Mouse (Mus musculus): ENCODE data around the gene Lifr.

Lifr gene

DNA sequence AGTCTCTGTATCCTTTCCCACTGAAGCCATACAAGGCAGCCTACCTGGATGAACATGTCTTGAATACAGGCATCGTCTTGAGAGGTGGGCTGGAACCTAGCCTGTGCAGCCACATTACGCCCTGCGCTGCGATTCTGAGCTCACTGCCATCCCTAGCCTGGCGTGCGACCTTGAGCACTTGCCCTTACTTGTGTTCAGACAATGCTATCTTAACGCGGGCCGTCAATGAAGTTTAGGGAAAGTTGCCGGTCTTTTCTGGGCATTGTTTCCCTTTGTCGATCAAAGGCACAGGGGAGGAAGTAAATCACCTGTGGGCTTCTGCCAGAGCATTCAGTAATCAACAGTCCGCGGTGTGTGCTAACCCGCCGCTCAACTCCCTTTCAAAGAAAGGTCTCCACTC, 8.6 kb upstream of the Lifr start:
- no peak for DNase-seq

DNA sequence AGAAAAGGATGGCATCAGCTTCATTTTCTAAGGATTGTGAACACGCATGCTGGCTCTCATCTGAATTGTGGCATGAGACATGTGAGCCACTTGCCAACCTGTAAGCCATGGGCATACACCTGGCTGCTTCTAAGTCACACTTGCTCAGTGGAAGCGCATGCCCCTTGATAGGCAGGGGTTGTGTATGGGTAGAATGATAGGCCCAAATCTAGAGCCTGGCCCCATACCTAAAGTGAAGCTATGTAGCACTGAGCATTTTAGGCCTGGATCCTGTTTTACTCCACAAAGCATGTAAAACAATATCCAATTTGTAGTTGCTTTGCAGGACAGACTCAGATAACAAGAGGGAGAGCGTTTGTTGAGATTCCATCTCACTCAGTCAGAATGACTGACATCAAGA, 7.5 kb upstream of the Lifr start:
- no peak for DNase-seq

DNA sequence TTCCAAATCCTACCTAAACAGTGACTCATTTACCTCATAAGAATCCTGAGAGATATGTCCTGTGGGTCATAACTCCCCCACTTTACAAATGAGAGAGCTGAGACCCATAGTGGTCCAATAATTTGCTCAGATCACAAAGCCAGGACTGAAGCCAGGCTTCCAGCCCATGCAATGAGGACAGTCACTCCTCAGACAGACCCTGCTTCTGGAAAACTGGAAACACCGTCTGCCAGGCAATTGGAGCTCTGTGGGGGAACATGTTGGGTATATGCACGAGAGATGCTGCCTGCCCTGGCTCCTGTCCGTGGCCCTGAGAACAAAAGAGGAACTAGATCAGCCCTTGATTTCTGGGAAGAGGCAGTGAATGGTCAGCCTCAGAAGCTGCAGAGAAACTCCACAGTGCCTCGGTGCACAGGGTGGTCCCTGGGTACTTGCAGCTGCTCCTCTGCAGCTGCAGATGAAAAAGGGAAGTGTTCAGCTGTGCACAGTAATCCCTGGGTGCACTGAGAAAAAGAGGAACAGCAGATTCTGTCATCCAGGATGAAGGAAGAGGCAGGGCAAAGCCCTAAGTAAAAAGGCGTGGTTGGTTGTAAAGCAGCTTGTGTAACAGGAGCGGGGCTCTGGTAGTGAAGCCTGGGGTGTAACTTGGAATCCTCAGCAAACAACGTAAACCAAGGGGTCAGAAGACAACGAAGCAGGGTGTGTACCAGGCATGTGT, 5.5 kb upstream of the Lifr start:
- no peak for DNase-seq

DNA sequence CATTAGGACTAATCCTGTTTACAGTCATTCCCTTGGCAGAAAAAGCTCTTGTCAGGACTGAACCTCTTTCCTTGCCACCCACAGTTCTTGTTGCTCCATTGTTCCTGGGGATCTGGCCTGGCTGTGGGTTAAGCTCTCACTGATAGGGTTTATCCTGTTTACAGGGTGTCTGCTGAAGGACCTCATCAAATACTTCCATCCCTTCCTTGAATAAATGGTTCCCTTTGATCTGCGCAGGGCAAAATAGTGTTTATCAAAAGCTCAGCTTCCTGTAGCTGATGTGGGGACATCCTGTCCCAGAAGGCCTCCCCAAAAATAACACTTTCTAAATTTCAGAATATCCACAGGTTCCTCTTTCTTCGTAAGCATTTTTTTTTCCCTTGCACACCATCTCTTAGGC, 1.7 kb upstream of the Lifr start:
- DNase-seq: no peak

DNA sequence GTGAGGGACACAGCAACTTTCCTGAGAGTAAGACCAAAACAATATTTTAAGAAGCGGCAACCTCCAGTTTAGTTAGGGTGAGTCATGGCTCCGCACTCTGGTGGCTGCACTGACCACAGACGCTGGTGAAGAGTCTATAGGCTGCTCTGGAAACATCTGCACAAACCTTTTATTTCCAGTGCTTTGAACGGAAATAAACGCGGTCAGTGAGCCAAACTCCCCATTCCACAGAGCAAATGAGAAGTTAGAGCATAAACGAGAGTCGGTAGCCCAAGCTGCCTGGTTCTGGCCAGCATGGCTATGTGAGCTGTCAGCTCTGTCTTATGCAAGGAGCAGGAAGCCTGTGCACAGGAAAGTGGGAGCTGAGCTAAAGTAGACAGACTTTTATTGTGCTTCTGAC, 1.9 kb downstream of the Lifr start:
- DNase-seq: peak; percentile 22 to 39

DNA sequence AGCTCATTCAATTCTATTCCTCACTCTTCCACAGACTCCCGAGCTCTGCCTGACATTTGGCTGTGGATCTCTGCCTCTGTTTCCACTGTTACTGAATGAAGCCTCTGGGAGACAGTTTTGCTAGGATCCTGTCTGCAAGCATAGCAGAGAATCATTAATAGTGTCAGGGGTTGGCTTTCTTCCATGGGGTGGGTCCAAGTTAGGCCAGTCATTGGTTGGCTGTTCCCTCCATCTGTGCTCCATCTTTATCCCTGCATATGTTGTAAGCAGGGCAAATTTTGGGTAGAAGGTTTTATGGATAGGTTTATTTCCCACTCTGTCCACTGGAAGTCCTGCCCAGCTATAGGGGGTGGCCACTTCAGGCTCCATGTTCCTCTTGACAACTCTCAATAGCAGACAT, 9.0 kb downstream of the Lifr start:
- DNase-seq: no peak

DNA sequence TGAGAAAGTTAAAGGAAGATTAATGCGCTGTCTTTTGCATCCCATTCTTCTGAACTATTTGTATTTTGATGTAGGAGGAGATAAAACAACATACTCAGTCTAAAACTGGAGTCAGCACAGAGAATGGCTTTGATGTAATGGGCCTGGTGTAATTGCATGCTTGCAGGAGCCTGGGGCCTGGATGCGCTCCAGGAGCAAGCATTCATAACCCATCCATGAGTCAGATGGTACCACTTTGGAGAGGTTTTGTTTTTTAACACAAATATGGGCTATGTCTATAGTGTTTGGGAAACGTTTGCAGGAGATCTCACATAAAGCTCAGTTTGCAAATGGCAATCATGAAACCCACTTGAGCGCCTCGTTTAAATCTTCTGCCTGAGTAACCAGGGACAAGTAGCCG, 9.8 kb downstream of the Lifr start:
- DNase-seq: no peak

DNA sequence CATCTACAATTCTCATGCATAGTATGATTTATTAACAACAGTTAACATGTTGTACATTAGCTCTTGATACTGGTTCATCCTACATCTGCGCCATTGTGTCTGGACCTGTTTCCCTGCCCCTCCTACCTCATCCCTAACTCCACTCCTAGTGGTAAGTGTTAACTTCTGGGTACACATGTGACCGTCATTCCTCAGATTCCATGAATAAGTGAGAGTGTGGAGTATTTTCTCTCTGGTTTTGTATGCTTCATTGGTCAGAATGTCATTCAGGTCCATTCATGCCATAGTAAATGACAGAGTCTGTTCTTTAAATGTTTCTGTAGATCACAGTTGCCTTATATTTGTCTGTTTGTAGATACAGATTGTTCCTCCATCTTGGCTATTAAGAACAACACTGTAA, 12.6 kb downstream of the Lifr start:
- DNase-seq: no peak

DNA sequence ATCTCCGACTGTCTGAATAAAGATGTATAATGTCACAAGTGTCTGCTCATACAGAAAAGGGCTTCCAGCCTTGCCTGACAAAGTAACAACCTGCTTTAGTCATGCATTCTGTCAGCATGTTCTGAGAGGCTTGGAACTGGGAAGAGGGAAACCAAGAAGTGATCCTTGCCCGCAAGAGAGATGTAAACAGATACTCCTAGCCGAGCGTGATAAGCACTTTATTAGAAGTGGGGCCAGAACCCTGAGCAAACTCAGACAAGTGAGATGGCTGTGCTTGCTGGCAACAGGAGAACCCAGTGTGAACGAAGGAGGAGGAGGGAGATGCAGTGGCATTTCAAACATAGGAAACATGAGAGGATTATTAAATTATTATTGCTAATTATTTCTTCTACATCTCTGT, 14.8 kb downstream of the Lifr start:
- DNase-seq: no peak

DNA sequence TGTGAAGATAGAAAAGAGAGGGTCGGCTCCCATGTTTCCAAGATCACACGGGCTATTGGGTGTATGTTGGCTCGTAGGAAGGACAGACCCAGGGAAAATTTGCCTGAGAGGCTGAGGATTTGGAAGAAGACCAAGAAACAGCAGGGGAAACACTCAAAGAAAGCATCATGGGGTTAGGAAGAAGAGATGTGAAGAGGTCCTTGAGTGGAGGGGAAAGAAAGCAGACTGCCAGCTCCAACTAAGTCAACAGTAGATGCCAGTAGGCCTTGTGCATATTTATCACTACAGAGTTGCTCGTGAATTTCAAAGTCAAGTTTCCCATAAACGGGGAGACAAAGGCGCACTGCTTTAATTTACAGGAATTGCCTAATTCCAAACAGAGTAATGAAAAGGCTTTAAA, 17.7 kb downstream of the Lifr start:
- no peak for DNase-seq

DNA sequence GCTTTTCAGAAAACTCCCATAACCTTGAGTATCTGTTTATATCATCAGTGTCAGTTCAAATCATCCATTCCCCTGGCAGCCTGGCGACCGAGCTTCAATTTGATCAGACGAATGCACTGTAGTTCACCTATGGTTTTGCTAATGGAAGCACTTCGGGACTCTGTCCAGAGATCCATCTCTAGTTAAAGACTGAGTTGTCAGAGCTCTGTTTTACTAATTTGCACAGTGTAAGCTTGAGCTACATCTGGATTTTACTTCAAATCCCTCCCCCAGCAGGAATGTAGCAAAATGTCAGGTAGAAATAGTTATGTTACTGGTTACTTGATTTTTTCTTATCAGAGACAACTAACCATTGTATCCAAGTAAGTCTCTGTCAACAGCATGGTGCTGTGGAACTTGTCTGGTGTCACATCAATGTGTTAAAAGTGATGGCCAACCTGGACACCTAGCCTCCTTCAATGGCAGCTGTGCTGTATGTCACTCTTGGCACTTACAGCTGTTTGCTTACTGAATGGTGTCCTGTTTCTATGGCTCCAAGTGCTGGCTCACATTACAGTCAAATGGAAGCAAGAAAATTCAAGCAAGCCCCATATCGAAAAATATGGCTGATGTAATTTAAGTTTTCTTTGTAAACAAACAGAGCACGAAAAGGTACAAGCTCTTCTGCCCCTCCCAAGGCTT, 22.0 kb downstream of the Lifr start:
- DNase-seq: no peak

DNA sequence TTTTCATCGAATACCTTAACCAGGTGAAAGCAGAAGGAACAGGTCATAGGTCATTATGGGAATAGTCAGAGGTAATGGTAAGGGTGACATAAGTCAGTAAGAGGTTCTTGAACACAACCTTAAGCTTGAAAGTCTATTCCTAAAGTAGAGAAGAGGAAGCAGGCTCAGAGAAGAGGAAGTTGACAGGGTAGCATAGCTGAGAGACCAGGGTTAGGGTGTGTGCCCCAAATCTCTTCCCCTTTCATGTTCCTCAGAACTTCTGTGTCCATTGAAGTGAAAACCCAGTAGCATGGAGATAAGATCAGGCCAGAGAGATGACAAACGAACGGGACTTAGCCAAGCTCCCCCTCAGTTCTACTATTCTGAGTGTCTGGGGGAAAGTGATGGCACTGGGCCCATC, 23.5 kb downstream of the Lifr start:
- no peak for DNase-seq

DNA sequence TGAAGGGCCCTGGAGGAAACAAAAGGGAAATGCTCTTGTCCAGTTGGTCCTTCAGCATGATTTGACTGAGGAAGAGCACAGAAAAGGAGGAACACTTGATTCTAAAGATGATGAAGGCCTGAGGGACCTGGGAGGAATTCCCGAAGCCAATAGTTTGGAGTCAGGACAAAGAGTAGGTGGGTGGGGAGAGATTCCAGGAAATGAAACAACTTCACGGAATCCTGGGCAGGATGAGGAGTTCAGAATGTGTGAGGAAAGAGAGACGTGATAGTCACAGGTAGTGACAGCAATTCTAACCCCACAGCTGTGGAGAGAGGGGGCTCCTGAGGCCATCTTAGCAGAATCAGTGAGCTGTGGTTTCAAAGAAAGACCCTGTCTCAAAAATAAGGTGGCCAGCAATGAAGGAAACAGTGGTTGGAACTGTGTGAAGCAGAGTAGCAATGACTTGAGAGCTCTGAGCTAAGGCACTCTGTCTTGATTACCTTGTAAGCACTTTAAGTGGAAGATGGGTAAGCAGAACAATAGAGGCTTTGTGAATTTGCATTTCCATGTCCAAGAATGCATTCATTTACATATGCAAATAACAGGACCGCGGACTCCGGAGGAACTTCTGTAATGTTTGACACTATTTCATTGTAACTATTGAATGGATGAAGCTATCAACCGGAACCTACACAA, 25.1 kb downstream of the Lifr start:
- no peak for DNase-seq

DNA sequence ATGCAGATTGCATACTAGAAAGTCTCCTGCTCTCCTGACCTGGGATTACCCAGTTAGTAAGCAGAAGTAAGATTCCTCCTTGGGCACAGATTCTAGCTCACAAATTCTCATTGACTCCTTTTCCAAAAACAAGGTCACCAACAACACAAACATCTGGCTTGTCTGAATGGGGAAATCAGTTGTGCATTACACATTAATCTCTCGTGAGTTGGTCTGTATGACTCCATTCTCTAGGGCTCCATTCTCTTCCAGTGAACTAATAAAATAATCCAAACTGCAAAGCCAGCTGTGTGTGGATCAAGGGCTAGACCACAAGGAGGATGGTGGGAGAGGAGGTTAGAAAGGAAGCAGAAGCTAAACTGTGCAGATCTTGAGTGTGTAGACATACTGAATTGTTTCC, 25.8 kb downstream of the Lifr start:
- DNase-seq: no peak

DNA sequence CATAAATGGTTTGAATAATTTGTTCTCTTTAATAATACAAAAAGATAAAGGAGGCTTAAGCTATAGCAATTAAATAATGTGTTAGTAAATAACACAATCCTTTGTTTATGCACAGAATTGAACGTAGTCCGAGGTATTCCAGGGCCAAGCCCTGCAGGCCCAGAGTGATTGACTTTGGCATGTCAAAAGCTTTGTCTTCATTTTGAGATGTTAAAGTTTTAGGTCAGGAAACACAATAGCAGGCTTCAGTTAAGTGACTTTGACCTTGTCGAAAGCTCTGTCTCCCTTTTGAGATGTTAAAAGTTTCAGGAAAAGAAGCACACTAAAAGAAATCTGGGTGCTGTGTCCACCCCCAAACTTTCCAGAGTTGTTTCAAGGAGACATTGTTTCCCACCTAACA, 26.3 kb downstream of the Lifr start:
- DNase-seq: no peak

DNA sequence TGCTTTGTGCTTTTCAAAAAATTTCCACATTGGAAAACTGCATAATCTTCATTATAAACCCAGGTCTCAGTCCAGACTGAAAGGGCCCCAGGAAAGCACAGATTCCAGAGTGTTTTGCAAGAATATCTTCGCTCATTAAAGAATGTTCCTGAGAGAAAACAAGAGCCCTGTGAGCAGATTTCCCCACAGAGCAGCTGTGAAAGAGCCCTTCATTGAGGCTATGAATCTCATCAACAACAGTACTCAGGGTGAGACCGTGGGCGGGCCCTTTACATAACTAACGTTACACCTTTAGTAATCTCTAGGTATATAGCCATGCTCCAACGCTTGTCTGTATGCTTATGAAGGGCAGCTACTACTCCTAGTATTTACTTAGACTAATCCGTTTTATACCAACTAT, 27.5 kb downstream of the Lifr start:
- no peak for DNase-seq

DNA sequence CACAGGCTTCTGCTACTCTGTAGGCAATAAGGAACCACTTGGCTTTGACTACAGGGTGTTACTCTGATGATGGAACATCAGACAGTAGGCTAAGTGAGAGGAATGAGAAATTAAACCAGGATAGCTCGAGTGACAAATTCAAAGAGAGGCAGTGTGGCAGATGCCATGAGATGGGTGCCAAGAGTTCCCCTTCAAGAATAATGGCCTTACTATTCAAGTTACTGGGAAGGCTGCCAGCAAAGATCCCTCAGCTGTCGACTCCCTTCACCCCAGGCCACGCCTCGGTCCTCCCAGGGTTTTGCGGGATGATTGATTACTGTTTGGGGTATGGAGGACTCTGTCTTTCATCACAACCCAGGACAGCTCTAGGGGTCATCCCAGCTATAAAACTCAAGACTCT, 28.4 kb downstream of the Lifr start:
- DNase-seq: peak in 1 of 2 experiments; percentile 32

DNA sequence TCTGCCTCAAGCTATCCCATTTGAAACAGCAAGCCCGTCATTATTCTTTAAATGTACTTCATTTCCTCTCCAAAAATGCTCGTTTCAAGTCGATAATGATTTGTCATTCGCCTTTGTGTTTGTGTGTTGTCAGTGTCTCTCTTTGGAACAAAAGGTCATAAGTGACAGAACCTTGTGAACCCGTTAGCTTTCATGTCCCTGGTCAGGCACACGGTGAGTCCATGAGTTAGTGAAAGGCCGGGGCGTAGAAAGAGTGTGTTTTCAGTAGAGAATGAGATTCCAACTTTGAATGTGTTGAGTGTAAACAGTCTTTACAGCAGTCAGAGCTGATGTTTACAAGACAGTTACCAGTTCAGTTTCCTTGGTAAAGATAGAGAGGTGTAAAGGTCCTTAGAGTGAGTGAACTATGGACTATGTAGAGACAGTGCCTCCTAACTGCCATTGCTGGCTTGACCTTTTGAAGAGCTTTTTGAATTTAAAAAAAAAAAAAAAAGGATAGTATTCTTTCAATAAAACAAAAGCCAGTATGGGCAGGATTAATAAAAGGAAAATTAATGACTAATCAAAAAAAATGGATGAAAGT, 29.6 kb downstream of the Lifr start:
- DNase-seq: no peak

DNA sequence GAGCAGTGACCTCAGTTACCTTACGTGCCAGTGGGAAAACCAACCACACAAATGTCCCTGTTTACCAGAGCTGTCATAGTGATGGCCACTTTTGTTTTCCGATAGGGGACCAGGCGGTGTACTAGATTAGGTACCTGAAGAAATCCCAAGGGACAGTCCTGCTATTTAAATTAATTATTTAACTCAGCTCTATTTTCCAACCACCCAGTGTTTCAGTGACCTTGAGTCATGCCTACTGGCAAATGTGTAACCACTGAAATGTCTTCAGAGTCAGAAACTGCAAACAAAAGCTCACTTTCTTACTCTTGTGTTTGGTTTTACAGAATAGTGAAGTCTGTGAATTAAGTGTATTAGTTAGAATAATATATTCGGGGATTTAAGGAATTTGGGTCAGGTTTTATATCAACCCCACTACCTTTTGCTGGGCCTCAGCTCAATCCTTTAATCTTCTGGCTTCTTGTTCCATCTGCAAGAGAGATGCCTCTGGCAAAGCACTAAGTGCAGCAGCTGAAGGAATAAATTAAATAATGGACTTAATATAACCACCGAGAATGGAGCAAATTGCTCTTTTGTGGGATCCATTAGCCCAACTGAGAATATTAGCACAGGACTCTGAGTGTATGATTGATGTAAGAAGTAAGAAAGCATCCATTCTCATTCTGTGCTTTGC, 33.5 kb downstream of the Lifr start:
- no peak for DNase-seq

DNA sequence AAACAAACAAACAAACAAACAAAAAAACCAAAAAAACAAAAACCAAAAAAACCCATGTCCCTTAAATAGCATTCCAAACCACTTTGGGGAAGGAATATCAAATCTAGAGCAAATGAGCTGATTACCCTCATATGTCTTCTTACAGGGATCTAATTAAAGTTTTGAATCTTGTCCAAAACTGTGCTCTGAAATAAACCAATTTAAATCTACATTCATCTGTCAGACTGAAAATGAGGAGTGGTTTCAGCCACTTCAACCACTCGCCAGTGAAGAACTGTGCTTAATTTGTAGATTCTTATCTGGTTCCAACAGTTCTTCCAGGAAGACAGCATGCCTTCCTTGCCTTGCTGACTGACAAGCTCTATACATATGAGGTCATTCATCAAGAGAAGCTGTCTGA, 35.8 kb downstream of the Lifr start:
- DNase-seq: no peak

DNA sequence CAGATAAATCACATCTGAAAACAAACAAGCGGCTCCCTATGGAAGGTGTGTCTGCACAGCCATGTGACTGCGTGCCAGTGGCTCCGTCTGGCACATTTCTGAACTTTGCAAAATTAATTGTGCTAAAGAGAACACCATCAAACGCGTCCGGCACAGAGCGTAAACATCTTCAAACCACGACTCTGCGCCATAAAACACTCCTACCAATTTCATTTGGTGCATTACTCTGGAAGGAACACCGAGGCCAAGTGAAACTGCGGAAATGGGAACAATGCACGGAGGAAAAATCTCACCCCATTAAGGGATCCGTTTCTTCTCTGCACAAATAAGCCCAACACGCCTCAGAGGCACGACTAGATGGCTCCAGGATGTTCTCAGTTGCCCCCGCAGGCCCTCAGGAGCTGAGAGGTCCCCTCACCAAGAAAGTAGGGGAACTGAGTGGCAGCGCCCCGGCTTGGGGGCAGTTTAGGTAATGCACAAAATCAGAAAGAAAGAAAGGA, 38.3 kb downstream of the Lifr start:
- no peak for DNase-seq

DNA sequence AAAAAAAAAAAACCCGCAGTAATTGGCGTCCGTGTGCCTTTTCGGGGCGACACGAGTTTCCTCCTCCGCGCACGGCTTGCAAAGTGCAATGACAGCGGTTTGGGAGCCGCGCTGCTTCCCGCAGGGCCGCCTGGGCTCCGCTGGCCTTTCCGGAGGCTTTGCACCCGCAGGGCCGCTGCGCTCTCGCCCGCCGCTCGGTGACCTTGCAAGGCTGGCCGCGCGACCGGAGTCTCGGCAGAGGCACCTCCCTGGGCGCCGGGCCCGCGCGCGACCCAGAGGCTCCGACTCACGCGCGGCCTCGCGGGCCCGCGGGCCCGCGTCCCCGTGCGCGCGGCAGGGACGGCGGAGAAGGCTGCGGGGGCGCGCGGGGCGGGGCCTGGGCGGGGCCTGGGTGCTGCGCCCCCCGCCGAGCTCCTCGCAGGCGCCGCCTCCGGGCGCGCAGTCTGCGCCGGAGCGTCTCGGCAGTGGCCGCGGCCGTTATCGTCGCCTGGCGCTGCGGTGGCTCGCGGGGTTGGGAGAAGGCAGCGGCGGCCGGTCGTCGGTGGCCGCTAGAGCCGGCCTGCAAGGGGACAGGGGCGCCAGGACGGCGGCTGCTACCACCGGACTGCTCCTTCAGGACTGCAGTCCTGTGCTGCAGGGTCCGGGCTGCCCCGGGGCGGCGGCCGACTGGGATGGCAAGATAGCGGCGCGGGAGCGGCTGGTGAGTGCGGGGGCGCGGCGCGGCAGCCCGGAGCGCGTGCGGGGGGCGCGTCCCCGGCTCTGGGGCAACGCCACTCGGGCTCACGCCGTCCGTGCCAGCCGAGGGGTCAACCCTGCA, 38.9 kb downstream of the Lifr start:
- DNase-seq: peak; percentile 94 to 96

Measured in kidney, postnatal 4 days (tissue).